Comparison of ENCODE assay signal across 8 mouse cellular contexts in the genomic region with DNA sequence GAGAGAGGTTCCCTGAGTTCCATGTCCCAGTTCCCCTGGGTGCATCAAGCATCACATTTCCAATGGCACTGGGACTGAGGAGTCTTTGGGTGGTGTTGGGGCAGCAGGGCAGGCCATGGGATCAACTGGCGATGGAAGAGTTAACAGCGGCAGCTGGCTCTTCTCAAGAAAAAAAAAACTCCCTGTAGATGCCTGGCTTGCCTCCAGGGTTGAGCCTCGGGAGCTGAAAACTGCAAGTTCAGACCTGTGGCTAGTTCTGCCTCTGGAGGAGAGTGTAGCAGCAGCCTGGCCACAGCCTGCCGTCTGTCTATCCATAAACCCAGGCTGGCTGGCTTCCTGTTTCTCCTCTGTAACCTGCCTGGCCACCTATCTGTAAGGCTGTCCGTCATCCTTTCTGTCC. TPM values are rescaled to one million over a fixed set of nuclear protein-coding genes. Genes with fewer than 3 reads are reported as not detected.
DNase-seq lines count a peak whose midpoint lies in the region; ATAC-seq and TF ChIP-seq lines count a peak whose summit lies in the region.

TSS of gene Ggt5 (plus strand) at position 212 of the 400 bp plus-strand sequence.

- DNase-seq in midbrain, embryonic 14.5 days, result peak; percentile 47
- DNase-seq in lung, postnatal 14 days, result peak; percentile 60
- DNase-seq in thymus, postnatal 25 days, result peak; percentile 32

- no peaks in the 10 kb centered on the region; the same call in 1 of the 2 replicates for H3K4me1 ChIP-seq in midbrain, embryonic 14.5 days (ENCODE audit: control insufficient read depth, insufficient read depth, low read length)
- H3K4me1 ChIP-seq in midbrain, embryonic 16.5 days (ENCODE audit: control insufficient read depth, insufficient read depth, low read length), result peaks cover 2% of the 10 kb centered on the region; the same call in 1 of the 2 replicates
- no peaks in the 10 kb centered on the region; the same call in 1 of the 2 replicates for H3K4me1 ChIP-seq in cortical plate, adult 2 months (ENCODE audit: control insufficient read depth, insufficient read depth, low read length)
- peaks cover 23% of the 10 kb centered on the region; the same call in 1 of the 2 replicates for H3K4me1 ChIP-seq in heart, embryonic 11.5 days (ENCODE audit: control insufficient read depth, insufficient read depth, low read length)
- H3K4me1 ChIP-seq in kidney, embryonic 14.5 days (ENCODE audit: control insufficient read depth, insufficient read depth, low read length), result peaks cover 28% of the 10 kb centered on the region
- H3K4me1 ChIP-seq in midbrain, embryonic 15.5 days, result peaks cover 5% of the 10 kb centered on the region; the same call in 1 of the 2 replicates

- 37% methylated on average over 5 of the region's 5 CpGs for WGBS in midbrain, embryonic 14.5 days
- WGBS in midbrain, embryonic 16.5 days, result 30% methylated on average over 5 of the region's 5 CpGs
- WGBS in heart, embryonic 11.5 days (ENCODE audit: insufficient replicate concordance), result 17% methylated on average over 5 of the region's 5 CpGs
- 12% methylated on average over 5 of the region's 5 CpGs for WGBS in kidney, embryonic 14.5 days
- 34% methylated on average over 5 of the region's 5 CpGs for WGBS in midbrain, embryonic 15.5 days

- TF ChIP-seq CTCF in cortical plate, adult 2 months (IDR thresholded peaks at IDR 0.05; ENCODE audit: extremely low read depth, insufficient read depth, low read length), result no peak

- H3K27me3 ChIP-seq in midbrain, embryonic 14.5 days (ENCODE audit: control insufficient read depth, insufficient read depth, low read length), result no peaks in the 10 kb centered on the region
- H3K27me3 ChIP-seq in midbrain, embryonic 16.5 days (ENCODE audit: control insufficient read depth, insufficient read depth, low read depth, low read length), result no peaks in the 10 kb centered on the region; the same call in 1 of the 2 replicates
- H3K27me3 ChIP-seq in heart, embryonic 11.5 days (ENCODE audit: control insufficient read depth, insufficient read depth, low read length), result peaks cover 9% of the 10 kb centered on the region
- H3K27me3 ChIP-seq in kidney, embryonic 14.5 days (ENCODE audit: control insufficient read depth, insufficient read depth, low read length), result no peaks in the 10 kb centered on the region
- 0 out of 2 replicates have a peak, but pooled peaks cover 6% of the 10 kb centered on the region for H3K27me3 ChIP-seq in midbrain, embryonic 15.5 days (replicated peaks)

- no peak for TF ChIP-seq POLR2A in cortical plate, adult 2 months (IDR thresholded peaks at IDR 0.05; ENCODE audit: extremely low read depth, insufficient read depth, low read length)

- ATAC-seq in midbrain, embryonic 14.5 days (ENCODE audit: low FRiP score, low TSS enrichment), result no peak
- ATAC-seq in midbrain, embryonic 16.5 days, result no peak
- ATAC-seq in heart, embryonic 11.5 days (replicated peaks; ENCODE audit: insufficient number of reproducible peaks, low FRiP score, low TSS enrichment), result no peak
- peak; percentile 45 for ATAC-seq in kidney, embryonic 14.5 days (ENCODE audit: low FRiP score, low TSS enrichment)
- ATAC-seq in midbrain, embryonic 15.5 days (replicated peaks), result no peak

- no peak within 1 kb of the TSS for H3K27ac ChIP-seq in midbrain, embryonic 14.5 days (replicated peaks; ENCODE audit: low read depth, low read length)
- no peak within 1 kb of the TSS for H3K27ac ChIP-seq in midbrain, embryonic 16.5 days (ENCODE audit: low read length)
- 0 out of 2 replicates have a peak within 1 kb of the TSS, but pooled peaks have one; percentile 3 for H3K27ac ChIP-seq in cortical plate, adult 2 months (ENCODE audit: insufficient read depth, low read length)
- H3K27ac ChIP-seq in heart, embryonic 11.5 days (ENCODE audit: low read depth, low read length), result peak within 1 kb of the TSS; percentile 73
- H3K27ac ChIP-seq in kidney, embryonic 14.5 days (ENCODE audit: low read depth, low read length), result peak within 1 kb of the TSS; percentile 93
- H3K27ac ChIP-seq in midbrain, embryonic 15.5 days, result no peak within 1 kb of the TSS

- 0 out of 2 replicates have a peak within 1 kb of the TSS, but pooled peaks have one; percentile 6 for H3K9ac ChIP-seq in midbrain, embryonic 14.5 days (replicated peaks; ENCODE audit: low read length)
- H3K9ac ChIP-seq in midbrain, embryonic 16.5 days (ENCODE audit: low read depth, low read length), result no peak within 1 kb of the TSS
- H3K9ac ChIP-seq in heart, embryonic 11.5 days (ENCODE audit: low read depth, low read length), result 0 out of 2 replicates have a peak within 1 kb of the TSS, but pooled peaks have one; percentile 47
- peak within 1 kb of the TSS; percentile 51; the same call in 1 of the 2 replicates for H3K9ac ChIP-seq in kidney, embryonic 14.5 days (ENCODE audit: low read depth, low read length)
- H3K9ac ChIP-seq in midbrain, embryonic 15.5 days, result no peak within 1 kb of the TSS

- H3K9me3 ChIP-seq in midbrain, embryonic 14.5 days (ENCODE audit: control insufficient read depth, low read length), result no peaks in the 10 kb centered on the region
- no peaks in the 10 kb centered on the region for H3K9me3 ChIP-seq in midbrain, embryonic 16.5 days (replicated peaks; ENCODE audit: control insufficient read depth, low read length, poor library complexity, severe bottlenecking)
- H3K9me3 ChIP-seq in heart, embryonic 11.5 days (replicated peaks; ENCODE audit: control insufficient read depth, low read length), result no peaks in the 10 kb centered on the region
- no peaks in the 10 kb centered on the region for H3K9me3 ChIP-seq in kidney, embryonic 14.5 days (ENCODE audit: control insufficient read depth, low read length)
- no peaks in the 10 kb centered on the region for H3K9me3 ChIP-seq in midbrain, embryonic 15.5 days

- no peaks in the 10 kb centered on the region for H3K36me3 ChIP-seq in midbrain, embryonic 14.5 days (ENCODE audit: control insufficient read depth, insufficient read depth, low read length)
- H3K36me3 ChIP-seq in midbrain, embryonic 16.5 days (ENCODE audit: control insufficient read depth, insufficient read depth, low read length), result no peaks in the 10 kb centered on the region
- H3K36me3 ChIP-seq in heart, embryonic 11.5 days (ENCODE audit: control insufficient read depth, insufficient read depth, low read length), result no peaks in the 10 kb centered on the region
- no peaks in the 10 kb centered on the region for H3K36me3 ChIP-seq in kidney, embryonic 14.5 days (ENCODE audit: control insufficient read depth, insufficient read depth, low read length)
- H3K36me3 ChIP-seq in midbrain, embryonic 15.5 days (replicated peaks), result no peaks in the 10 kb centered on the region

- H3K4me2 ChIP-seq in midbrain, embryonic 14.5 days (ENCODE audit: low read length), result no peak within 1 kb of the TSS; the same call in 1 of the 2 replicates
- H3K4me2 ChIP-seq in midbrain, embryonic 16.5 days (ENCODE audit: low read length), result no peak within 1 kb of the TSS
- H3K4me2 ChIP-seq in heart, embryonic 11.5 days, result peak within 1 kb of the TSS; percentile 53
- H3K4me2 ChIP-seq in kidney, embryonic 14.5 days (replicated peaks; ENCODE audit: low read depth, low read length), result peak within 1 kb of the TSS; percentile 38
- no peak within 1 kb of the TSS for H3K4me2 ChIP-seq in midbrain, embryonic 15.5 days

- no peak within 1 kb of the TSS for H3K4me3 ChIP-seq in midbrain, embryonic 14.5 days (replicated peaks; ENCODE audit: low read depth, low read length)
- no peak within 1 kb of the TSS for H3K4me3 ChIP-seq in midbrain, embryonic 16.5 days (ENCODE audit: low read depth, low read length)
- H3K4me3 ChIP-seq in cortical plate, adult 2 months (ENCODE audit: insufficient read depth, low read length), result 0 out of 2 replicates have a peak within 1 kb of the TSS, but pooled peaks have one; percentile 3
- peak within 1 kb of the TSS; percentile 15 for H3K4me3 ChIP-seq in heart, embryonic 11.5 days (ENCODE audit: low read depth, low read length)
- peak within 1 kb of the TSS; percentile 22 for H3K4me3 ChIP-seq in kidney, embryonic 14.5 days (ENCODE audit: low read length)
- no peak within 1 kb of the TSS for H3K4me3 ChIP-seq in midbrain, embryonic 15.5 days

RNA-seq across cellular contexts. Expression of gene Ggt5, which starts in this region (rescaled TPM):
- 0.97 and 1.9 TPM in 2 replicates for polyA plus RNA-seq in midbrain, embryonic 14.5 days (2014; fragmentation: Nextera tagmentation; extraction: Ambion mirVana)
- 2.1 and 2.5 TPM in 2 replicates for polyA plus RNA-seq in midbrain, embryonic 16.5 days (2015; fragmentation: Nextera tagmentation; extraction: Ambion mirVana)
- 4.9 and 5.8 TPM in 2 replicates for polyA plus RNA-seq in cortical plate, adult 2 months (2012; rRNA removed)
- 2.8 and 5.0 TPM in 2 replicates for polyA plus RNA-seq in heart, embryonic 11.5 days (2014; fragmentation: Nextera tagmentation; extraction: Ambion mirVana)
- 3.9 and 4.7 TPM in 2 replicates for polyA plus RNA-seq in kidney, embryonic 14.5 days (2014; fragmentation: Nextera tagmentation; extraction: Ambion mirVana)
- 2.2 and 3.4 TPM in 2 replicates for polyA plus RNA-seq in midbrain, embryonic 15.5 days (2015; fragmentation: Nextera tagmentation; extraction: Ambion mirVana)

Comparison
In these comparisons a context has a peak if more than half of its experiments do, and no peak if none do; other contexts are left out.
1. H3K9ac ChIP-seq: peak in midbrain, embryonic 14.5 days (single experiment), heart, embryonic 11.5 days (single experiment) and kidney, embryonic 14.5 days (single experiment); none in midbrain, embryonic 16.5 days (single experiment) and midbrain, embryonic 15.5 days (single experiment).
2. H3K27ac ChIP-seq: peak in cortical plate, adult 2 months (single experiment), heart, embryonic 11.5 days (single experiment) and kidney, embryonic 14.5 days (single experiment); none in midbrain, embryonic 14.5 days (single experiment), midbrain, embryonic 16.5 days (single experiment) and midbrain, embryonic 15.5 days (single experiment).
3. H3K4me2 ChIP-seq: peak in heart, embryonic 11.5 days (single experiment) and kidney, embryonic 14.5 days (single experiment); none in midbrain, embryonic 14.5 days (single experiment), midbrain, embryonic 16.5 days (single experiment) and midbrain, embryonic 15.5 days (single experiment).
4. H3K4me3 ChIP-seq: peak in cortical plate, adult 2 months (single experiment), heart, embryonic 11.5 days (single experiment) and kidney, embryonic 14.5 days (single experiment); none in midbrain, embryonic 14.5 days (single experiment), midbrain, embryonic 16.5 days (single experiment) and midbrain, embryonic 15.5 days (single experiment).
5. Peak in every context shown above with its lines, with median percentiles within 50 percentile points of each other: DNase-seq.